Mouse (Mus musculus) intestine, embryonic 14.5 days (tissue): ENCODE data around the gene Slc22a12. TPM values are rescaled to one million over a fixed set of nuclear protein-coding genes. Genes with fewer than 3 reads are reported as not detected.

Experiments
- ATAC-seq: fragments of 200-750 bp; cut with Nextera tagmentation; replicated peaks from 2 replicates; pipeline ENCODE4 v1.8.0; 2017; ENCODE audit warnings: low read depth, moderate number of reproducible peaks, moderate TSS enrichment, moderate library complexity; ENCODE audit not compliant: low FRiP score, low TSS enrichment
- DNase-seq: peaks from one replicate; pipeline ENCODE4 v3.0.0-alpha.2; 2018; ENCODE audit warnings: low spot score
- H3K27ac ChIP-seq: fragments of 300-500 bp; sonication (generic); 2 replicates; pipeline ENCODE4 v1.5.1; 2014; ENCODE audit warnings: low read depth, mild to moderate bottlenecking, control low read depth
- H3K27me3 ChIP-seq: fragments of 300-500 bp; sonication (generic); replicated peaks from 2 replicates; pipeline ENCODE4 v1.6.1; 2014; ENCODE audit warnings: low read length, control low read depth; ENCODE audit not compliant: control insufficient read depth, insufficient read depth
- H3K36me3 ChIP-seq: fragments of 300-500 bp; sonication (generic); 2 replicates; pipeline ENCODE4 v1.6.1; 2014; ENCODE audit warnings: low read length, control low read depth; ENCODE audit not compliant: control insufficient read depth, insufficient read depth
- H3K4me1 ChIP-seq: fragments of 300-500 bp; sonication (generic); replicated peaks from 2 replicates; pipeline ENCODE4 v1.6.1; 2014; ENCODE audit warnings: low read length, control low read depth, mixed read lengths; ENCODE audit not compliant: control insufficient read depth, insufficient read depth
- H3K4me2 ChIP-seq: fragments of 300-500 bp; sonication (generic); 2 replicates; pipeline ENCODE4 v1.6.1; 2014; ENCODE audit warnings: low read length
- H3K4me3 ChIP-seq: fragments of 300-500 bp; sonication (generic); 2 replicates; pipeline ENCODE4 v1.5.1; 2014; ENCODE audit warnings: low read depth, low read length, control low read depth, mixed read lengths
- H3K9ac ChIP-seq: fragments of 300-500 bp; sonication (generic); 2 replicates; pipeline ENCODE4 v1.6.1; 2014; ENCODE audit warnings: mild to moderate bottlenecking, low read length
- H3K9me3 ChIP-seq: fragments of 300-500 bp; sonication (generic); 2 replicates; pipeline ENCODE4 v1.6.1; 2016; ENCODE audit warnings: low read length, control low read depth; ENCODE audit not compliant: control insufficient read depth
- WGBS: fragments of 180-500 bp; shearing (Covaris S2); extraction: QIAGEN DNeasy Blood & Tissue Kit; methylation state at CpG from one replicate; pipeline ENCODE4 v1.1.7; 2014; 5-methylcytosine and 5-hydroxymethylcytosine counted together
- polyA plus RNA-seq: library from polyadenylated mRNA; unstranded; fragments of >200 nt; fragmentation: Nextera tagmentation; extraction: Ambion mirVana; gene quantifications from 2 replicates; pipeline ENCODE4 v1.2.1, GENCODE M21; 2014

Gene Slc22a12
- polyA plus RNA-seq, 1 experiment from 2014 or later: not detected

GRCm38 (mm10) chr19:6545481-6545880, 2.6 kb upstream of the Slc22a12 start:
- no peak overlapping the region for H3K9ac ChIP-seq
- no peaks in the 10 kb centered on the region for H3K36me3 ChIP-seq
- no peak overlapping the region for H3K4me2 ChIP-seq
- no peak overlapping the region for H3K27ac ChIP-seq
- H3K4me1 ChIP-seq: no peaks in the 10 kb centered on the region
- 93% methylated on average over 5 of the region's 5 CpGs for WGBS
- H3K9me3 ChIP-seq: no peaks in the 10 kb centered on the region
- DNase-seq (no peak), ATAC-seq (no peak)
- no peaks in the 10 kb centered on the region for H3K27me3 ChIP-seq
- no peak overlapping the region for H3K4me3 ChIP-seq

- 86% methylated on average over 13 of the region's 13 CpGs for WGBS
- no peak overlapping the region for H3K4me2 ChIP-seq
- H3K36me3 ChIP-seq: no peaks in the 10 kb centered on the region
Measured at GRCm38 (mm10) chr19:6544712-6545111, 1.9 kb upstream of the Slc22a12 start.

GRCm38 (mm10) chr19:6543518-6543917, 686 bp upstream of the Slc22a12 start:
- Histone ChIP-seq H3K36me3 (no peaks in the 10 kb centered on the region), H3K4me1 (no peaks in the 10 kb centered on the region), H3K4me3 (no peak overlapping the region), H3K27me3 (no peaks in the 10 kb centered on the region), H3K27ac (no peak overlapping the region), H3K4me2 (no peak overlapping the region), H3K9ac (no peak overlapping the region), H3K9me3 (no peaks in the 10 kb centered on the region)
- ATAC-seq: no peak
- WGBS: 60% methylated on average over 7 of the region's 7 CpGs
- DNase-seq: no peak

More at GRCm38 (mm10) chr19:6544712-6545111, 1.9 kb upstream of the Slc22a12 start:
- H3K9ac ChIP-seq: no peak overlapping the region
- no peak overlapping the region for H3K4me3 ChIP-seq
- no peaks in the 10 kb centered on the region for H3K27me3 ChIP-seq
- DNase-seq: no peak
- no peak for ATAC-seq
- no peaks in the 10 kb centered on the region for H3K4me1 ChIP-seq
- no peak overlapping the region for H3K27ac ChIP-seq
- no peaks in the 10 kb centered on the region for H3K9me3 ChIP-seq

- Histone ChIP-seq H3K4me1 (no peaks in the 10 kb centered on the region), H3K4me2 (no peak overlapping the region), H3K9ac (no peak overlapping the region), H3K4me3 (no peak overlapping the region), H3K36me3 (no peaks in the 10 kb centered on the region), H3K27ac (no peak overlapping the region), H3K9me3 (no peaks in the 10 kb centered on the region), H3K27me3 (no peaks in the 10 kb centered on the region)
- DNase-seq: no peak
- WGBS: 85% methylated on average over 6 of the region's 6 CpGs
- no peak for ATAC-seq
Measured at GRCm38 (mm10) chr19:6543035-6543383, 177 bp upstream of the Slc22a12 start.

- ATAC-seq: no peak
- Histone ChIP-seq H3K27me3 (no peaks in the 10 kb centered on the region), H3K4me2 (no peak overlapping the region), H3K4me3 (no peak overlapping the region), H3K9me3 (no peaks in the 10 kb centered on the region), H3K27ac (no peak overlapping the region), H3K36me3 (no peaks in the 10 kb centered on the region), H3K4me1 (no peaks in the 10 kb centered on the region), H3K9ac (no peak overlapping the region)
- 81% methylated on average over 7 of the region's 7 CpGs for WGBS
- no peak for DNase-seq
Measured at GRCm38 (mm10) chr19:6541521-6541920, 1.3 kb downstream of the Slc22a12 start.

- DNase-seq (no peak), ATAC-seq (no peak)
- 59% methylated on average over 6 of the region's 6 CpGs for WGBS
- H3K36me3 ChIP-seq: no peaks in the 10 kb centered on the region
- H3K4me3 ChIP-seq: no peak overlapping the region
- H3K9me3 ChIP-seq: no peaks in the 10 kb centered on the region
- no peaks in the 10 kb centered on the region for H3K27me3 ChIP-seq
- H3K4me1 ChIP-seq: no peaks in the 10 kb centered on the region
- no peak overlapping the region for H3K27ac ChIP-seq
- no peak overlapping the region for H3K9ac ChIP-seq
- no peak overlapping the region for H3K4me2 ChIP-seq
Measured at GRCm38 (mm10) chr19:6540191-6540590, 2.6 kb downstream of the Slc22a12 start.

- H3K9ac ChIP-seq: no peak overlapping the region
- no peak for DNase-seq
- H3K27me3 ChIP-seq: no peaks in the 10 kb centered on the region
- H3K4me3 ChIP-seq: no peak overlapping the region
- H3K36me3 ChIP-seq: no peaks in the 10 kb centered on the region
- H3K4me1 ChIP-seq: no peaks in the 10 kb centered on the region
- no peak overlapping the region for H3K4me2 ChIP-seq
- no peaks in the 10 kb centered on the region for H3K9me3 ChIP-seq
- ATAC-seq: no peak
- WGBS: 75% methylated on average over 4 of the region's 4 CpGs
- H3K27ac ChIP-seq: no peak overlapping the region
Measured at GRCm38 (mm10) chr19:6539592-6539991, 3.2 kb downstream of the Slc22a12 start.

GRCm38 (mm10) chr19:6538546-6538945, 4.3 kb downstream of the Slc22a12 start:
- ATAC-seq: no peak
- WGBS: 80% methylated on average over 6 of the region's 6 CpGs
- no peak overlapping the region for H3K4me3 ChIP-seq

GRCm38 (mm10) chr19:6537526-6537925, 5.3 kb downstream of the Slc22a12 start:
- no peak for ATAC-seq
- H3K36me3 ChIP-seq: no peaks in the 10 kb centered on the region
- H3K9me3 ChIP-seq: no peaks in the 10 kb centered on the region
- 65% methylated on average over 8 of the region's 8 CpGs for WGBS
- no peak overlapping the region for H3K27ac ChIP-seq
- H3K4me1 ChIP-seq: no peaks in the 10 kb centered on the region
- H3K27me3 ChIP-seq: peaks cover 12% of the 10 kb centered on the region; the same call in 1 of the 2 replicates
- no peak overlapping the region for H3K4me2 ChIP-seq
- no peak overlapping the region for H3K9ac ChIP-seq
- DNase-seq: no peak
- H3K4me3 ChIP-seq: no peak overlapping the region

More at GRCm38 (mm10) chr19:6538546-6538945, 4.3 kb downstream of the Slc22a12 start:
- no peak overlapping the region for H3K9ac ChIP-seq
- H3K27me3 ChIP-seq: peaks cover 2% of the 10 kb centered on the region; the same call in 1 of the 2 replicates
- H3K9me3 ChIP-seq: no peaks in the 10 kb centered on the region
- H3K4me2 ChIP-seq: no peak overlapping the region
- H3K36me3 ChIP-seq: no peaks in the 10 kb centered on the region
- DNase-seq: no peak
- H3K4me1 ChIP-seq: no peaks in the 10 kb centered on the region
- no peak overlapping the region for H3K27ac ChIP-seq
